Mouse (Mus musculus) CH12.LX (cell line): Measurements from ENCODE around the gene Tmem53. TPM values are rescaled to one million over a fixed set of nuclear protein-coding genes. Genes with fewer than 3 reads are reported as not detected.

Experiments
- DNase-seq: peaks from one replicate; pipeline ENCODE4 v3.0.0-alpha.2; 2013; ENCODE audit errors: extremely low read depth
- H3K27ac ChIP-seq: 2 replicates; pipeline ENCODE4 v1.5.1; 2012; ENCODE audit warnings: low read depth, mild to moderate bottlenecking, control low read depth, moderate library complexity; ENCODE audit not compliant: insufficient read depth
- H3K27me3 ChIP-seq: replicated peaks from 2 replicates; pipeline ENCODE3; 2012; ENCODE audit warnings: inconsistent platforms
- H3K36me3 ChIP-seq, 2 experiments: replicated peaks in 1 of 2; 2 replicates each; pipeline versions ENCODE3 to v1.6.1; 2012; ENCODE audit warnings: inconsistent platforms in 1 of 2, low read length in 1 of 2, mild to moderate bottlenecking in 1 of 2, mixed read lengths in 1 of 2, moderate library complexity in 1 of 2; ENCODE audit not compliant: control insufficient read depth in 1 of 2, insufficient read depth in 1 of 2
- H3K4me1 ChIP-seq, 2 experiments: 2 replicates each; pipeline ENCODE4 v1.6.1; 2012; ENCODE audit warnings: inconsistent platforms in 1 of 2, moderate library complexity in 1 of 2; ENCODE audit not compliant: insufficient read depth in 2 of 2, control insufficient read depth in 1 of 2
- H3K4me2 ChIP-seq: 2 replicates; pipeline ENCODE4 v1.6.1; 2012; ENCODE audit warnings: low read depth, mild to moderate bottlenecking, control low read depth; ENCODE audit not compliant: poor library complexity, insufficient read depth, severe bottlenecking
- H3K4me3 ChIP-seq, 3 experiments: fragments of 150-350 bp in 1 of 3; sonication (generic) in 1 of 3; replicated peaks in 1 of 3; 2 replicates each; pipeline versions ENCODE3 to v1.5.1; 2011 to 2012; ENCODE audit warnings: low read depth in 2 of 3, low read length in 2 of 3, mild to moderate bottlenecking in 2 of 3, moderate library complexity in 2 of 3, control low read depth in 1 of 3, improper control_type of control experiment in 1 of 3, inconsistent platforms in 1 of 3, mixed read lengths in 1 of 3; ENCODE audit not compliant: poor library complexity in 1 of 3
- H3K79me2 ChIP-seq: replicated peaks from 2 replicates; pipeline ENCODE4 v1.6.1; 2012; ENCODE audit warnings: mild to moderate bottlenecking, moderate library complexity; ENCODE audit not compliant: control insufficient read depth, poor library complexity, insufficient read depth, severe bottlenecking; ENCODE audit errors: extremely low read depth
- H3K9ac ChIP-seq: 2 replicates; pipeline ENCODE4 v1.6.1; 2012; ENCODE audit warnings: low read depth, mild to moderate bottlenecking, control low read depth, moderate library complexity; ENCODE audit not compliant: insufficient read depth
- H3K9me3 ChIP-seq: replicated peaks from 2 replicates; pipeline ENCODE3; 2012; ENCODE audit warnings: low read length, inconsistent platforms, mixed read lengths
- BHLHE40 ChIP-seq: IDR thresholded peaks from 2 replicates; pipeline ENCODE4 v1.6.1; 2011; ENCODE audit warnings: mild to moderate bottlenecking, low read depth, low read length, improper control_type of control experiment
- CHD1 ChIP-seq: IDR thresholded peaks from 2 replicates; pipeline ENCODE4 v1.6.1; 2012; ENCODE audit warnings: low read depth, low read length, improper control_type of control experiment, inconsistent platforms
- CHD2 ChIP-seq: IDR thresholded peaks from 2 replicates; pipeline ENCODE4 v1.6.1; 2011; ENCODE audit warnings: low read length, improper control_type of control experiment
- GABPA ChIP-seq: IDR thresholded peaks from 2 replicates; pipeline ENCODE4 v1.6.1; 2012; ENCODE audit warnings: low read depth, low read length, improper control_type of control experiment, inconsistent platforms; ENCODE audit not compliant: insufficient replicate concordance
- HCFC1 ChIP-seq: IDR thresholded peaks from 2 replicates; pipeline ENCODE4 v1.6.1; 2012; ENCODE audit warnings: low read depth, mild to moderate bottlenecking, inconsistent platforms, low read length, improper control_type of control experiment
- JUN ChIP-seq: IDR thresholded peaks from 2 replicates; pipeline ENCODE4 v1.6.1; 2011; ENCODE audit warnings: low read depth, mild to moderate bottlenecking, low read length, improper control_type of control experiment, moderate library complexity; ENCODE audit not compliant: insufficient read depth
- JUND ChIP-seq: conservative IDR thresholded peaks from 2 replicates; pipeline ENCODE4 v1.6.1; 2011; ENCODE audit warnings: low read depth, low read length, improper control_type of control experiment
- KAT2A ChIP-seq: IDR thresholded peaks from 2 replicates; pipeline ENCODE4 v1.6.1; 2012; ENCODE audit warnings: low read length, improper control_type of control experiment, inconsistent platforms; ENCODE audit not compliant: insufficient replicate concordance
- MAFK ChIP-seq: IDR thresholded peaks from 2 replicates; pipeline ENCODE4 v1.6.1; 2011; ENCODE audit warnings: low read length, improper control_type of control experiment; ENCODE audit not compliant: insufficient replicate concordance
- MAZ ChIP-seq: IDR thresholded peaks from 2 replicates; pipeline ENCODE4 v1.6.1; 2012; ENCODE audit warnings: low read depth, mild to moderate bottlenecking, inconsistent platforms, low read length, improper control_type of control experiment, moderate library complexity
- MYC ChIP-seq: IDR thresholded peaks from 2 replicates; pipeline ENCODE4 v1.6.1; 2011; ENCODE audit warnings: low read depth, mild to moderate bottlenecking, improper control_type of control experiment, low read length
- NRF1 ChIP-seq: IDR thresholded peaks from 2 replicates; pipeline ENCODE4 v1.6.1; 2014; ENCODE audit warnings: low read depth, mild to moderate bottlenecking, inconsistent platforms, low read length, improper control_type of control experiment, moderate library complexity
- PAX5 ChIP-seq: IDR thresholded peaks from 2 replicates; pipeline ENCODE4 v1.6.1; 2012; ENCODE audit warnings: low read length, inconsistent platforms, mixed read lengths
- POLR2A ChIP-seq: IDR thresholded peaks from 2 replicates; pipeline ENCODE4 v1.6.1; 2011; ENCODE audit warnings: low read depth, mild to moderate bottlenecking, improper control_type of control experiment, low read length
- POLR2AphosphoS2 ChIP-seq: IDR thresholded peaks from 2 replicates; pipeline ENCODE4 v1.6.1; 2011; ENCODE audit warnings: low read depth, low read length, improper control_type of control experiment
- RAD21 ChIP-seq: IDR thresholded peaks from 2 replicates; pipeline ENCODE4 v1.6.1; 2011; ENCODE audit warnings: low read depth, mild to moderate bottlenecking, low read length, improper control_type of control experiment, moderate library complexity
- RCOR1 ChIP-seq: conservative IDR thresholded peaks from 2 replicates; pipeline ENCODE4 v1.6.1; 2012; ENCODE audit warnings: low read depth, mild to moderate bottlenecking, inconsistent platforms, low read length, improper control_type of control experiment
- SIN3A ChIP-seq: IDR thresholded peaks from 2 replicates; pipeline ENCODE4 v1.6.1; 2012; ENCODE audit warnings: low read length, improper control_type of control experiment, inconsistent platforms
- SMC3 ChIP-seq: IDR thresholded peaks from 2 replicates; pipeline ENCODE4 v1.6.1; 2011; ENCODE audit warnings: low read depth, low read length, improper control_type of control experiment
- TBP ChIP-seq: conservative IDR thresholded peaks from 2 replicates; pipeline ENCODE4 v1.6.1; 2011; ENCODE audit warnings: low read depth, low read length, improper control_type of control experiment
- TCF12 ChIP-seq: IDR thresholded peaks from 2 replicates; pipeline ENCODE4 v1.6.1; 2014; ENCODE audit warnings: low read depth, mild to moderate bottlenecking, inconsistent platforms, low read length, improper control_type of control experiment
- USF1 ChIP-seq: IDR thresholded peaks from 2 replicates; pipeline ENCODE4 v1.6.1; 2014; ENCODE audit warnings: low read depth, mild to moderate bottlenecking, inconsistent platforms, low read length, improper control_type of control experiment
- USF2 ChIP-seq: conservative IDR thresholded peaks from 2 replicates; pipeline ENCODE4 v1.6.1; 2011; ENCODE audit warnings: low read depth, low read length, improper control_type of control experiment
- ZKSCAN1 ChIP-seq: IDR thresholded peaks from 2 replicates; pipeline ENCODE4 v1.6.1; 2012; ENCODE audit warnings: low read depth, inconsistent platforms, low read length, improper control_type of control experiment, borderline replicate concordance
- ZNF384 ChIP-seq: IDR thresholded peaks from 2 replicates; pipeline ENCODE4 v1.6.1; 2012; ENCODE audit warnings: low read depth, low read length, improper control_type of control experiment, inconsistent platforms
- dilution Hi-C: fragments of 300-500 bp; cut with MboI; formaldehyde crosslinking; loops from 2 replicates; pipeline ENCODE4 v1.14.3; 2020; ENCODE audit warnings: low sequenced_read_pairs; ENCODE audit not compliant: extremely low pct_unique_long_range_greater_than_20kb, extremely low pct_ligation_motif_present
- in situ Hi-C: fragments of 300-500 bp; cut with MboI; formaldehyde crosslinking; loops from 3 replicates; pipeline ENCODE4 v1.14.3; 2019; ENCODE audit warnings: low sequenced_read_pairs, low pct_ligation_motif_present, low pct_unique_long_range_greater_than_20kb, mixed read lengths
- polyA plus RNA-seq: library from polyadenylated mRNA; unstranded; fragments of >175 nt; gene quantifications from 2 replicates; pipeline ENCODE4 v1.2.1, GENCODE M21; 2012; ENCODE audit warnings: low read depth; ENCODE audit not compliant: insufficient read length
- total RNA-seq, 2 experiments: library from RNA; depleted of rRNA; stranded (reverse); fragments of 300-350 nt in 1 of 2; fragments of >200 nt in 1 of 2; gene quantifications; 2 replicates each; pipeline ENCODE4 v1.2.3; 2012 to 2014

Gene Tmem53
- total and polyA plus RNA-seq, 3 experiments, result 1.1 to 1.4 (median 1.2) TPM

- no peak overlapping the region for H3K4me3 ChIP-seq
- no peak overlapping the region for H3K4me2 ChIP-seq
- no peak for DNase-seq
- no peaks in the 10 kb centered on the region for H3K9me3 ChIP-seq
- no peak overlapping the region for H3K9ac ChIP-seq
- H3K36me3 ChIP-seq, result no peaks in the 10 kb centered on the region
- dilution Hi-C loops (no loop called here), in situ Hi-C loops (no loop called here)
- TF ChIP-seq SMC3 (no peak), CHD2 (no peak), USF2 (no peak), NRF1 (no peak), SIN3A (no peak), PAX5 (no peak), KAT2A (no peak), BHLHE40 (no peak), MYC (no peak), POLR2A (no peak), RAD21 (no peak), HCFC1 (no peak), ZNF384 (no peak), MAZ (no peak), MAFK (no peak), JUND (no peak), TBP (no peak)
- H3K4me1 ChIP-seq, result peaks cover 0 to 9% of the 10 kb centered on the region in 2 experiments; a peak in 2 of 4 replicates
- no peaks in the 10 kb centered on the region for H3K27me3 ChIP-seq
- no peaks in the 10 kb centered on the region for H3K79me2 ChIP-seq
- H3K27ac ChIP-seq, result no peak overlapping the region
Observed at GRCm38 (mm10) chr4:117220741-117221515, 30.8 kb upstream of the Tmem53 start.

DNA sequence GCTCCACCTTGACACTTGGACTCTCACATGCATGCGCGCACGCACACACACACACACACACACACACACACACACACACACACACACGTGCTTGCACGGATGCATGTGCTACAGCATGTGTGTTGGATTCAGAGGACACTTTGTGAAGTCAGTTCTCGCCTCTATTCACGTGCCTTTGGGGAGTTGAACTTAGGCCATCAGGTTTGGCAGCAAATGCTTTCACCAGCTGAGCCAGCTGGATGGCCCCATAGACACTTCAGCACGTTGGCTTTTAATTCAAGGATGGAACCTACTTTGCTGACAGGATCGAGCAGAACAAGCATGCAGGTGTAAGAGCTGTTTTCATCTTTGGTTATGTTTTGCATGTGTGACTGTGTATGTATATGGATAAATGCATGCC, 29.9 kb upstream of the Tmem53 start:
- in situ Hi-C loops, result no loop called here

More for the DNA sequence above, 29.9 kb upstream of the Tmem53 start:
- Histone ChIP-seq H3K9me3 (no peaks in the 10 kb centered on the region), H3K79me2 (no peaks in the 10 kb centered on the region), H3K36me3 (no peaks in the 10 kb centered on the region), H3K9ac (no peak overlapping the region), H3K27me3 (no peaks in the 10 kb centered on the region), H3K4me2 (no peak overlapping the region), H3K4me1 (peaks cover 0 to 9% of the 10 kb centered on the region in 2 experiments; a peak in 2 of 4 replicates), H3K27ac (no peak overlapping the region), H3K4me3 (no peak overlapping the region)
- no peak for DNase-seq
- dilution Hi-C loops, result no loop called here
- TF ChIP-seq USF1 (no peak), POLR2A (no peak), RCOR1 (no peak), KAT2A (no peak), ZKSCAN1 (no peak), POLR2AphosphoS2 (no peak), GABPA (no peak), USF2 (no peak), TCF12 (no peak), BHLHE40 (no peak), NRF1 (no peak), JUN (no peak), CHD1 (no peak)
